Mouse (Mus musculus) stomach, postnatal 0 days (tissue): ENCODE measurements at regions not wholly inside any gene's neighbourhood (a gene's known extent, or its start where the extent isn't known, plus 50 kb on each side); places are given as distances from the start of the nearest gene placed in this dataset.

Experiments used
- ATAC-seq: fragments of 200-750 bp; cut with Nextera tagmentation; 2 replicates; pipeline ENCODE4 v1.8.0; 2017; ENCODE audit not compliant: low FRiP score, low TSS enrichment
- DNase-seq: peaks from one replicate; pipeline ENCODE4 v3.0.0-alpha.2; 2016; ENCODE audit warnings: low spot score
- H3K27ac ChIP-seq: fragments of 300-500 bp; sonication (generic); replicated peaks from 2 replicates; pipeline ENCODE4 v1.5.1; 2014; ENCODE audit warnings: mild to moderate bottlenecking, control low read depth
- H3K27me3 ChIP-seq: fragments of 300-500 bp; sonication (generic); 2 replicates; pipeline ENCODE4 v1.6.1; 2014; ENCODE audit warnings: low read length; ENCODE audit not compliant: control insufficient read depth, insufficient read depth
- H3K36me3 ChIP-seq: fragments of 300-500 bp; sonication (generic); 2 replicates; pipeline ENCODE4 v1.6.1; 2014; ENCODE audit warnings: low read length, mixed read lengths; ENCODE audit not compliant: control insufficient read depth, insufficient read depth
- H3K4me1 ChIP-seq: fragments of 300-500 bp; sonication (generic); replicated peaks from 2 replicates; pipeline ENCODE4 v1.6.1; 2014; ENCODE audit warnings: antibody characterized with exemption; ENCODE audit not compliant: control insufficient read depth, insufficient read depth
- H3K4me2 ChIP-seq: fragments of 300-500 bp; sonication (generic); replicated peaks from 2 replicates; pipeline ENCODE4 v1.6.1; 2014; ENCODE audit warnings: low read depth, mild to moderate bottlenecking, control low read depth, moderate library complexity
- H3K4me3 ChIP-seq: fragments of 300-500 bp; sonication (generic); 2 replicates; pipeline ENCODE4 v1.5.1; 2014; ENCODE audit warnings: low read depth, low read length, control low read depth
- H3K9ac ChIP-seq: fragments of 300-500 bp; sonication (generic); 2 replicates; pipeline ENCODE4 v1.6.1; 2014; ENCODE audit warnings: mild to moderate bottlenecking, low read length, control low read depth, mixed read lengths
- H3K9me3 ChIP-seq: fragments of 300-500 bp; sonication (generic); 2 replicates; pipeline ENCODE4 v1.6.1; 2016; ENCODE audit warnings: low read length; ENCODE audit not compliant: control insufficient read depth
- CTCF ChIP-seq: IDR thresholded peaks from 2 replicates; pipeline ENCODE4 v1.5.1; 2016; ENCODE audit warnings: antibody characterized with exemption, low read depth, mild to moderate bottlenecking, moderate library complexity
- EP300 ChIP-seq: optimal IDR thresholded peaks from 2 replicates; pipeline ENCODE3; 2016; ENCODE audit warnings: antibody characterized with exemption
- WGBS: fragments of 180-500 bp; shearing (Covaris S2); extraction: QIAGEN DNeasy Blood & Tissue Kit; methylation state at CpG from one replicate; pipeline ENCODE4 v1.1.7; 2014; 5-methylcytosine and 5-hydroxymethylcytosine counted together

DNA sequence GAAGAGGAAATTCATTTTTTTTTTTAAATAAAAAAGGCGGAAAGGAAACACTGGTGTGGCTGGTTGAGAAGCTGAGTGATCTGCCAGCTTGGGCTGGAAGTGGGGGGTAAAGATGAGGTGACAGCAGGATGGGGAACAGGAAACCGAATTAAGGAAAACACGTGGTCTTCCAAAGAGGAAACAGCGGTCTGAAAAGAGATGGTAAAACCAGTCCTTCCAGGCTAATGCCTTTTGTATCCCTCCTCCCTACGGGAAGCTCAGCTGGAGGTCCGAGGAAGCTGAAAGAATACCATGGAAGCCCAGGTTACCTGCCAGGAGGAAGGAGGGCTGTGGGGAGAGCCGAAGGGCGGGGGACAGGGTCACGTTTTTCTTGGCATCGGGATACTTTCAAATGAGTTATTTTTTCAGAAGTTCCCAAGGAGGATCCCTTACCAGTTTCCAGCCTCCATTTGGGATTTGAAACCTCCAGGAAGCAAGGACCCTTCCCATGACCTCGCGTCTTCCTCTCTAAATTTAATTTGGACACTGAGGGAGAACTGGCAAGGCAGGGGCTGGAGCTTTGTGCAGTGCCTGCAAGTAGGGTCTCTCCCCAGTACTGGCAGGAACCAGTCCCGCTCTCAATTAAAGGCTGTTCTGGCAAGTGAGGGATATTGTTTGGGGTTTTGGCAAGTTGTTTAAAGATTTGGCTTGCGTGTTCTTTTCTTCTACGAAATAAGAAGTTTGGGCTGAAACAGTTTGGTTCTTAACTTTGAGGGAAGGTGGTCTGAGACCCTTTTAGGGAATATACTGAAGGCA is 203.6 kb upstream of the Ankrd55 start:
- H3K27me3 ChIP-seq, result no peaks in the 10 kb centered on the region
- DNase-seq (no peak), ATAC-seq (no peak)
- H3K36me3 ChIP-seq, result no peaks in the 10 kb centered on the region
- no peak overlapping the region for H3K4me2 ChIP-seq
- H3K9me3 ChIP-seq, result no peaks in the 10 kb centered on the region
- H3K9ac ChIP-seq, result no peak overlapping the region
- peaks cover 6% of the 10 kb centered on the region; the same call in 1 of the 2 replicates for H3K4me1 ChIP-seq
- TF ChIP-seq EP300 (no peak), CTCF (no peak)
- 48% methylated on average over 15 of the region's 15 CpGs for WGBS
- H3K4me3 ChIP-seq, result no peak overlapping the region
- no peak overlapping the region for H3K27ac ChIP-seq

GRCm38 (mm10) chr13:112088312-112088771 is 199.9 kb upstream of the Ankrd55 start:
- Histone ChIP-seq H3K4me1 (peaks cover 6% of the 10 kb centered on the region; the same call in 1 of the 2 replicates), H3K4me2 (no peak overlapping the region), H3K27ac (no peak overlapping the region; the same call in 1 of the 2 replicates), H3K27me3 (no peaks in the 10 kb centered on the region), H3K4me3 (no peak overlapping the region), H3K9ac (no peak overlapping the region), H3K9me3 (no peaks in the 10 kb centered on the region), H3K36me3 (no peaks in the 10 kb centered on the region)
- TF ChIP-seq CTCF (no peak), EP300 (no peak)
- peak; percentile 51; the same call in 1 of the 2 replicates for ATAC-seq
- no peak for DNase-seq
- WGBS, result 22% methylated on average over 5 of the region's 5 CpGs

DNA sequence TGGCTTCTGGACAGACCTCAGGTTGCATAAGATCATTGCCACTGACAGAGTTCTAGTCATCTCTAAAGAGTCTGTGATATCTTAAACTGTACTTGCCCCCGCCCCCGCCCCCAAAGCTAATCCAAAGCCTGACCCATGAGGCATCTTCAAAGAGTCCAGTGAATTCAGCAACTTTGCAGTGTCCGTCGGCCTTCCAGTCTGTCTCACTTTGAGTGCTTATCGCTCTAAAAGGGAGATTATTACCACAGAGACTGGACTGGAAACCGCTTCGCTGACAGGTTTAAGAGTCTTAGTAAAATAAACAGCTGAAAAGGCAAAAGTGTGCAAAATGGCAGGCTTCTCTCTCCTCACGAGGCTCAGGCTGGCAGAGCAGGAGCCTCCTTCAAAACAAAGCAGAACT is 197.5 kb upstream of the Ankrd55 start:
- Histone ChIP-seq H3K9me3 (no peaks in the 10 kb centered on the region), H3K27ac (no peak overlapping the region), H3K4me3 (no peak overlapping the region), H3K4me1 (peaks cover 6% of the 10 kb centered on the region; the same call in 1 of the 2 replicates), H3K4me2 (no peak overlapping the region), H3K9ac (no peak overlapping the region), H3K27me3 (no peaks in the 10 kb centered on the region), H3K36me3 (no peaks in the 10 kb centered on the region)
- 41% methylated on average over 8 of the region's 8 CpGs for WGBS
- DNase-seq (no peak), ATAC-seq (no peak)
- no peak for TF ChIP-seq CTCF
- TF ChIP-seq EP300, result no peak

- Histone ChIP-seq H3K27me3 (no peaks in the 10 kb centered on the region), H3K36me3 (no peaks in the 10 kb centered on the region), H3K9ac (no peak overlapping the region), H3K4me2 (no peak overlapping the region), H3K4me1 (no peaks in the 10 kb centered on the region), H3K27ac (no peak overlapping the region), H3K9me3 (no peaks in the 10 kb centered on the region), H3K4me3 (no peak overlapping the region)
- TF ChIP-seq CTCF, result no peak
- TF ChIP-seq EP300, result no peak
- WGBS, result 86% methylated on average over 10 of the region's 10 CpGs
- no peak for ATAC-seq
- no peak for DNase-seq
Observed at GRCm38 (mm10) chr13:112095595-112096139, 192.6 kb upstream of the Ankrd55 start.

- Histone ChIP-seq H3K36me3 (no peaks in the 10 kb centered on the region), H3K4me2 (peak overlapping the region; percentile 86), H3K4me1 (0 out of 2 replicates have a peak, but pooled peaks cover 3% of the 10 kb centered on the region), H3K9me3 (no peaks in the 10 kb centered on the region), H3K9ac (no peak overlapping the region; the same call in 1 of the 2 replicates), H3K4me3 (peak overlapping the region; percentile 52), H3K27me3 (no peaks in the 10 kb centered on the region), H3K27ac (peak overlapping the region; percentile 85)
- DNase-seq, result no peak
- 34% methylated on average over 7 of the region's 7 CpGs for WGBS
- TF ChIP-seq CTCF (no peak), EP300 (no peak)
- ATAC-seq, result peak; percentile 31; the same call in 1 of the 2 replicates
Observed at GRCm38 (mm10) chr13:112099953-112100591, 188.2 kb upstream of the Ankrd55 start.
